Mouse (Mus musculus): ENCODE measurements around the gene Fam172a. TPM values are rescaled to one million over a fixed set of nuclear protein-coding genes. Genes with fewer than 3 reads are reported as not detected.

Gene Fam172a
- total and polyA plus RNA-seq, 2 experiments from 2014 or later: 22.1 to 37.6 TPM

DNA sequence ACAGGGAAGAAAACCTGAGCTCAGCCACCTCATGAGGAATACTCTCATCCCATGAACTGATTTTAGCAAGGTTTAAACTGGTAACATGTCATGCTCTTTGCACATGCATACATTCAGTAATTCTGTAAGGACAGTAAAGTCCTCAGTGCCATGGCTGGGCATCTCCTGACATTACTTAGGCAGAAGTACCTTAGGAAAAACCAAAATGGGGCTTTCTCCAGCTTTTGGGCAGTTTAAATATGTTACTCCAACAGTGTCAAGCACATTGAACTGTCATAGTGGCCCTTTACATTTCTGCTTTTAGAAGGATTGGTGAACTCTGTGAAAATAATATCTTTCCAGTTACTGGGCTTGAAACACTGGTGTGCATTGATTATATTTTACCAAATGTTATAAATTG, 463.1 kb downstream of the Fam172a start:
- H3K9ac ChIP-seq (replicated peaks; ENCODE audit: low read length): no peak overlapping the region
- H3K27ac ChIP-seq: no peak overlapping the region
- H3K4me1 ChIP-seq (ENCODE audit: insufficient read depth, low read length): no peaks in the 10 kb centered on the region
- no peaks in the 10 kb centered on the region for H3K9me3 ChIP-seq (ENCODE audit: low read length)
- H3K36me3 ChIP-seq (ENCODE audit: insufficient read depth, low read length): no peaks in the 10 kb centered on the region
- H3K27me3 ChIP-seq (ENCODE audit: insufficient read depth, low read length): no peaks in the 10 kb centered on the region
- no peak overlapping the region for H3K4me3 ChIP-seq (ENCODE audit: low read length)
- no peak for TF ChIP-seq CTCF (IDR thresholded peaks at IDR 0.05; ENCODE audit: low read depth)
- ATAC-seq (no peak), DNase-seq (ENCODE audit: low spot score) (no peak)
- H3K4me2 ChIP-seq (ENCODE audit: low read depth, low read length): no peak overlapping the region

GRCm38 (mm10) chr13:78168166-78168565, 466.3 kb downstream of the Fam172a start:
- Histone ChIP-seq H3K27ac (no peak overlapping the region), H3K36me3 (ENCODE audit: insufficient read depth, low read length) (no peaks in the 10 kb centered on the region), H3K27me3 (ENCODE audit: insufficient read depth, low read length) (peaks cover 5% of the 10 kb centered on the region; the same call in 1 of the 2 replicates), H3K4me3 (ENCODE audit: low read length) (no peak overlapping the region), H3K9me3 (ENCODE audit: low read length) (no peaks in the 10 kb centered on the region), H3K4me1 (ENCODE audit: insufficient read depth, low read length) (no peaks in the 10 kb centered on the region), H3K4me2 (ENCODE audit: low read depth, low read length) (no peak overlapping the region), H3K9ac (replicated peaks; ENCODE audit: low read length) (no peak overlapping the region)
- WGBS: 41% methylated on average over 4 of the region's 4 CpGs
- TF ChIP-seq CTCF (IDR thresholded peaks at IDR 0.05; ENCODE audit: low read depth): no peak
- ATAC-seq (no peak), DNase-seq (ENCODE audit: low spot score) (no peak)

GRCm38 (mm10) chr13:78171320-78171719, 469.5 kb downstream of the Fam172a start:
- DNase-seq (ENCODE audit: low spot score) (no peak), ATAC-seq (peak; percentile 21; the same call in 1 of the 2 replicates)
- no peaks in the 10 kb centered on the region for H3K9me3 ChIP-seq (ENCODE audit: low read length)
- 11% methylated on average over 15 of the region's 15 CpGs for WGBS
- H3K4me1 ChIP-seq (ENCODE audit: insufficient read depth, low read length): no peaks in the 10 kb centered on the region
- no peak for TF ChIP-seq CTCF (IDR thresholded peaks at IDR 0.05; ENCODE audit: low read depth)
- H3K27ac ChIP-seq: peak overlapping the region; percentile 0; the same call in 1 of the 2 replicates
- peak overlapping the region; percentile 56 for H3K4me2 ChIP-seq (ENCODE audit: low read depth, low read length)
- H3K4me3 ChIP-seq (ENCODE audit: low read length): 0 out of 2 replicates have a peak overlapping the region, but pooled peaks have one; percentile 1
- H3K27me3 ChIP-seq (ENCODE audit: insufficient read depth, low read length): peaks cover 12% of the 10 kb centered on the region; the same call in 1 of the 2 replicates
- no peaks in the 10 kb centered on the region for H3K36me3 ChIP-seq (ENCODE audit: insufficient read depth, low read length)
- no peak overlapping the region for H3K9ac ChIP-seq (replicated peaks; ENCODE audit: low read length)

DNA sequence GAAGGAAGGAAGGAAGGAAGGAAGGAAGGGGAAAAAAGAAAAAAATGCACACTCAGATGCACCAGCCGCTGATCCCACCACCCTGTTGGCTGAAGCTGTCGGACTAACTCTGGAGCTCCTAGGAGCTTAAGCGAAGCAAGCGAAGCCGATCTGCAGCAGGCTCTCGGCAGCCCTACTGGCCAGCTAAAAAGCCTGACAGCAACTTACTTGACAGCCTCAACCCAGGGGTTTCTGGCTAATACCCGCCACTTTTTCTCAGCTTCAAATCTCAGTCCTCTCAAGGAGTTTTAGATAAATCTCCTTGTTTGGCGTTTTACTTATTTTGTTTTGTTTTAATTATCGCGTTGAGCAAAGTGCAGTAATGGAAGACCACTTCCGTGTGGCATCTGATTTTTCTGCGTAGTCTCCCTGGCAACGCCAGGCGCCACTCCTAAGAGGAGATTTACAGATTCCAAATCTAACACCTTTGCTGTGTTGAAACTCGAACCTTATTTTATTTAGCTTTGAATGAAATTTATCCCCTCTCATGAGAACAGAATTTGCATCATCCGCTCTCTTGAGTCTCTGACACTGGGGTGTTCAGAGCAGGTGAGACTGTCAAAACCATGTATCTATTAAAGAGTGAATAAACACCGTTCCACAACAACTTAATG, 470.3 kb downstream of the Fam172a start:
- H3K9ac ChIP-seq (replicated peaks; ENCODE audit: low read length): no peak overlapping the region

DNA sequence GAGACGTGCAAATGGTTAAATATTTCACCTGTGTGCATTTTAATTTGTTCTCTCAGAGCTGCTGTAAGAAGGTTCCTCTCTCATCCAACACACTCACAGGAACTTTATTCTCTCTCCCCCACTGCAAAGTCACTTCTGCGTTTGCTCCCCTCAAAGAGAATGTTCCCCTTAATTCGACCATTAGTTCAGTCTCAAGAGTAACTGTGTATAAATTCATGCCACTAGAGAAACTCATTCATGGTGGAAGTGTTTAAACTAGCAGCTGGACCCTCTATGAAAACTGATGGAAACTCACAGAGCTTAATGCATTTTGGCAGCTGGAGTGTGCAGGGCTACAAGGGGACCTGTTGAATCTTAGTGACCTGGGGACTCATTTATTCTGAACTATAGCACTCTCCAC, 471.0 kb downstream of the Fam172a start:
- H3K27ac ChIP-seq: no peak overlapping the region
- H3K4me2 ChIP-seq (ENCODE audit: low read depth, low read length): 0 out of 2 replicates have a peak overlapping the region, but pooled peaks have one; percentile 56
- WGBS: 23% methylated on average over 3 of the region's 3 CpGs
- ATAC-seq: no peak
- no peak for DNase-seq (ENCODE audit: low spot score)
- no peak overlapping the region for H3K9ac ChIP-seq (replicated peaks; ENCODE audit: low read length)
- no peaks in the 10 kb centered on the region for H3K4me1 ChIP-seq (ENCODE audit: insufficient read depth, low read length)
- no peak overlapping the region for H3K4me3 ChIP-seq (ENCODE audit: low read length)
- H3K36me3 ChIP-seq (ENCODE audit: insufficient read depth, low read length): no peaks in the 10 kb centered on the region
- TF ChIP-seq CTCF (IDR thresholded peaks at IDR 0.05; ENCODE audit: low read depth): no peak
- peaks cover 19% of the 10 kb centered on the region; the same call in 1 of the 2 replicates for H3K27me3 ChIP-seq (ENCODE audit: insufficient read depth, low read length)
- H3K9me3 ChIP-seq (ENCODE audit: low read length): no peaks in the 10 kb centered on the region

More for the DNA sequence above, 470.3 kb downstream of the Fam172a start:
- no peaks in the 10 kb centered on the region for H3K9me3 ChIP-seq (ENCODE audit: low read length)
- peak overlapping the region; percentile 15; the same call in 1 of the 2 replicates for H3K4me3 ChIP-seq (ENCODE audit: low read length)
- H3K4me1 ChIP-seq (ENCODE audit: insufficient read depth, low read length): no peaks in the 10 kb centered on the region
- peaks cover 19% of the 10 kb centered on the region; the same call in 1 of the 2 replicates for H3K27me3 ChIP-seq (ENCODE audit: insufficient read depth, low read length)
- TF ChIP-seq CTCF (IDR thresholded peaks at IDR 0.05; ENCODE audit: low read depth): no peak
- H3K4me2 ChIP-seq (ENCODE audit: low read depth, low read length): peak overlapping the region; percentile 56
- no peaks in the 10 kb centered on the region for H3K36me3 ChIP-seq (ENCODE audit: insufficient read depth, low read length)
- DNase-seq (ENCODE audit: low spot score) (peak; percentile 68), ATAC-seq (0 out of 2 replicates have a peak, but pooled peaks have one; percentile 57)
- 6% methylated on average over 17 of the region's 17 CpGs for WGBS
- H3K27ac ChIP-seq: no peak overlapping the region; the same call in 1 of the 2 replicates

DNA sequence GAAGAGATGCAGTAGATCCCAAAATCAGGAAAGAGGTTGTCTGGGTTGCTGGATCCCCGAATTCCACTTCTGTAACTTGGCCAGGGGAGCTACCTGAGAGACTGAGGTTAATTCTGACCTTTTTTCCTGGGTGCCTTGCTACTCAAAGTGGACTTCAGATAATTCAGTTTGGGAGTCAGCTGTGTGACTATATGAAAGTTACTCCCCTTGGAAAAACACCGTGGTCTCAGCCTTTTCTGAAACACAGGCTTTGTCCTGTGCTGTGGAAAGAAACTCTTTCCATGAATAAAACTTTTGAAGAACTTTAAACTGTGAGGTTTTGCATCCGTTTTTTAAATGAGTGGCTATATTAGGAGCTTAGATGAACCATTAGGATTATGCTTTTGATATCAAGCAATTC, 472.4 kb downstream of the Fam172a start:
- ATAC-seq (no peak), DNase-seq (ENCODE audit: low spot score) (no peak)
- Histone ChIP-seq H3K36me3 (ENCODE audit: insufficient read depth, low read length) (no peaks in the 10 kb centered on the region), H3K4me2 (ENCODE audit: low read depth, low read length) (no peak overlapping the region), H3K9ac (replicated peaks; ENCODE audit: low read length) (no peak overlapping the region), H3K4me1 (ENCODE audit: insufficient read depth, low read length) (no peaks in the 10 kb centered on the region), H3K4me3 (ENCODE audit: low read length) (no peak overlapping the region), H3K27me3 (ENCODE audit: insufficient read depth, low read length) (peaks cover 19% of the 10 kb centered on the region; the same call in 1 of the 2 replicates), H3K9me3 (ENCODE audit: low read length) (no peaks in the 10 kb centered on the region), H3K27ac (no peak overlapping the region)
- TF ChIP-seq CTCF (IDR thresholded peaks at IDR 0.05; ENCODE audit: low read depth): no peak
- 43% methylated on average over 3 of the region's 3 CpGs for WGBS

DNA sequence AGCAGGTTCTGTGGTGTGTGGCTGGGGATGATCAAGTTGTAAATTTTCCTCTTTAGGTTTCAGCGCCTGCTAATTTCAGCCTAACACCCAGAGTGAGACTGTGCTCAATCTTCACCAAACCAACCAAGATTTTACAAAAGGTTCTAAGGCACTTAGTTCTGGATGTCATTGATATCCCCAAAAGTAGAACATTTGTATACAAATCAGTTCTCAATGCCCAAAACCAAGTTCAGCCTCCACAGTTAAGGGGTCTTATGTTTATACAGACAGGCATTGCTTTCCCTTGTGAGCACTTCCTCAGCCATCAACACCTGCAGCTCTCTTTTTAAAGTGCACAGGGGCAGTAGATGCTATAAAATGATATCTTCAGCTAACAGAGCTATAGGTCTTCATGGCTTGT, 473.1 kb downstream of the Fam172a start:
- ATAC-seq: no peak
- H3K9ac ChIP-seq (replicated peaks; ENCODE audit: low read length): no peak overlapping the region
- H3K4me2 ChIP-seq (ENCODE audit: low read depth, low read length): no peak overlapping the region
- no peak for TF ChIP-seq CTCF (IDR thresholded peaks at IDR 0.05; ENCODE audit: low read depth)
- H3K9me3 ChIP-seq (ENCODE audit: low read length): no peaks in the 10 kb centered on the region
- H3K27me3 ChIP-seq (ENCODE audit: insufficient read depth, low read length): peaks cover 25% of the 10 kb centered on the region; the same call in 1 of the 2 replicates
- H3K27ac ChIP-seq: no peak overlapping the region
- no peak for DNase-seq (ENCODE audit: low spot score)
- WGBS: 73% methylated on average over 1 of the region's 1 CpGs
- H3K36me3 ChIP-seq (ENCODE audit: insufficient read depth, low read length): no peaks in the 10 kb centered on the region
- no peaks in the 10 kb centered on the region for H3K4me1 ChIP-seq (ENCODE audit: insufficient read depth, low read length)
- no peak overlapping the region for H3K4me3 ChIP-seq (ENCODE audit: low read length)
